Mouse (Mus musculus) small intestine, adult 2 months (tissue): Measurements from ENCODE around the gene Ddr1. TPM values are rescaled to one million over a fixed set of nuclear protein-coding genes. Genes with fewer than 3 reads are reported as not detected.

Experiments
- H3K27ac ChIP-seq: fragments of 200-500 bp; 2 replicates; pipeline ENCODE4 v1.5.1; 2012; ENCODE audit warnings: low read depth, low read length, control low read depth, inconsistent platforms; ENCODE audit not compliant: insufficient read depth
- H3K27me3 ChIP-seq: fragments of 200-500 bp; 2 replicates; pipeline ENCODE4 v1.6.1; 2012; ENCODE audit warnings: mild to moderate bottlenecking, moderate library complexity, low read length, inconsistent platforms; ENCODE audit not compliant: control insufficient read depth, insufficient read depth
- H3K36me3 ChIP-seq: fragments of 200-500 bp; 2 replicates; pipeline ENCODE4 v1.6.1; 2012; ENCODE audit warnings: mild to moderate bottlenecking, low read length, control low read depth, inconsistent platforms; ENCODE audit not compliant: control insufficient read depth, insufficient read depth
- H3K4me1 ChIP-seq: fragments of 200-500 bp; 2 replicates; pipeline ENCODE4 v1.6.1; 2012; ENCODE audit warnings: low read length, inconsistent platforms, mixed read lengths; ENCODE audit not compliant: control insufficient read depth, insufficient read depth, insufficient read length
- H3K4me3 ChIP-seq: fragments of 200-500 bp; 2 replicates; pipeline ENCODE4 v1.5.1; 2012; ENCODE audit warnings: low read depth, mild to moderate bottlenecking, control low read depth, inconsistent platforms, low read length, moderate library complexity
- CTCF ChIP-seq: fragments of 200-500 bp; IDR thresholded peaks from 2 replicates; pipeline ENCODE4 v1.5.1; 2012; ENCODE audit warnings: low read depth, mild to moderate bottlenecking, control low read depth, inconsistent platforms, low read length, moderate library complexity, mixed read lengths; ENCODE audit not compliant: insufficient replicate concordance, insufficient read length; ENCODE audit errors: extremely low read depth
- POLR2A ChIP-seq: fragments of 200-500 bp; IDR thresholded peaks from 2 replicates; pipeline ENCODE4 v1.6.1; 2012; ENCODE audit warnings: low read depth, mild to moderate bottlenecking, control low read depth, inconsistent platforms, low read length, moderate library complexity
- whole genome bisulfite sequencing: fragments of 180-500 bp; shearing (Covaris S2); methylation state at CpG from one replicate; pipeline ENCODE4 v1.1.7; 2018; 5-methylcytosine and 5-hydroxymethylcytosine counted together
- polyA plus RNA-seq: library from polyadenylated mRNA; depleted of rRNA; stranded (reverse); fragments of >200 nt; gene quantifications from 2 replicates; pipeline ENCODE4 v1.2.3, GENCODE M21; 2012

The Ddr1 gene
- polyA plus RNA-seq, 1 experiment: 76.9 TPM

GRCm38 (mm10) chr17:35671846-35672245, 32.6 kb downstream of the Ddr1 start:
- TF ChIP-seq POLR2A (no peak), CTCF (no peak)
- H3K27me3 ChIP-seq: no peaks in the 10 kb centered on the region
- H3K36me3 ChIP-seq: 0 out of 2 replicates have a peak, but pooled peaks cover 1% of the 10 kb centered on the region
- H3K27ac ChIP-seq: no peak overlapping the region
- H3K4me1 ChIP-seq: peaks cover 11% of the 10 kb centered on the region
- WGBS: 84% methylated on average over 6 of the region's 6 CpGs
- H3K4me3 ChIP-seq: no peak overlapping the region

GRCm38 (mm10) chr17:35669731-35670130, 34.7 kb downstream of the Ddr1 start:
- Histone ChIP-seq H3K4me1 (peaks cover 13% of the 10 kb centered on the region), H3K27ac (no peak overlapping the region), H3K36me3 (0 out of 2 replicates have a peak, but pooled peaks cover 1% of the 10 kb centered on the region), H3K27me3 (no peaks in the 10 kb centered on the region), H3K4me3 (no peak overlapping the region)
- no peak for TF ChIP-seq POLR2A
- no peak for TF ChIP-seq CTCF
- 93% methylated on average over 9 of the region's 9 CpGs for WGBS

- TF ChIP-seq POLR2A (peak; percentile 65; the same call in 1 of the 2 replicates), CTCF (0 out of 2 replicates have a peak, but pooled peaks have one; percentile 13)
- Histone ChIP-seq H3K4me1 (peaks cover 9% of the 10 kb centered on the region), H3K27me3 (no peaks in the 10 kb centered on the region), H3K27ac (peak within 1 kb of the TSS; percentile 70), H3K4me3 (peak within 1 kb of the TSS; percentile 93), H3K36me3 (peaks cover 8% of the 10 kb centered on the region)
- under 1% methylated on average over 61 of the region's 61 CpGs for WGBS
Measured at GRCm38 (mm10) chr17:35667334-35668065, 36.9 kb downstream of the Ddr1 start, which contains the start of gene Vars2. TSS of gene Vars2 (minus strand) at chr17:35667592.

- H3K36me3 ChIP-seq: peaks cover 8% of the 10 kb centered on the region
- 1% methylated on average over 13 of the region's 13 CpGs for WGBS
- H3K4me1 ChIP-seq: peaks cover 9% of the 10 kb centered on the region
- no peak for TF ChIP-seq POLR2A
- no peak for TF ChIP-seq CTCF
- H3K4me3 ChIP-seq: peak overlapping the region; percentile 93
- H3K27ac ChIP-seq: peak overlapping the region; percentile 62
- H3K27me3 ChIP-seq: no peaks in the 10 kb centered on the region
Measured at GRCm38 (mm10) chr17:35666851-35667256, 37.6 kb downstream of the Ddr1 start.

- peaks cover 14% of the 10 kb centered on the region for H3K36me3 ChIP-seq
- 58% methylated on average over 17 of the region's 17 CpGs for WGBS
Measured at GRCm38 (mm10) chr17:35665957-35666515, 38.4 kb downstream of the Ddr1 start.

GRCm38 (mm10) chr17:35653086-35653485, 51.3 kb downstream of the Ddr1 start:
- H3K4me3 ChIP-seq: no peak overlapping the region
- H3K27me3 ChIP-seq: no peaks in the 10 kb centered on the region
- TF ChIP-seq CTCF: no peak
- TF ChIP-seq POLR2A: no peak
- WGBS: 92% methylated on average over 2 of the region's 2 CpGs
- peaks cover 24% of the 10 kb centered on the region for H3K36me3 ChIP-seq
- peaks cover 7% of the 10 kb centered on the region; the same call in 1 of the 2 replicates for H3K4me1 ChIP-seq
- H3K27ac ChIP-seq: no peak overlapping the region

More at GRCm38 (mm10) chr17:35665957-35666515, 38.4 kb downstream of the Ddr1 start:
- peaks cover 9% of the 10 kb centered on the region for H3K4me1 ChIP-seq
- H3K27me3 ChIP-seq: no peaks in the 10 kb centered on the region
- TF ChIP-seq CTCF (peak; percentile 58; the same call in 1 of the 2 replicates), POLR2A (no peak)
- no peak overlapping the region for H3K27ac ChIP-seq
- H3K4me3 ChIP-seq: no peak overlapping the region

GRCm38 (mm10) chr17:35649429-35649828, 55.0 kb downstream of the Ddr1 start:
- no peak overlapping the region for H3K4me3 ChIP-seq
- no peaks in the 10 kb centered on the region for H3K27me3 ChIP-seq
- TF ChIP-seq POLR2A: no peak
- peaks cover 7% of the 10 kb centered on the region; the same call in 1 of the 2 replicates for H3K4me1 ChIP-seq
- no peaks in the 10 kb centered on the region for H3K36me3 ChIP-seq
- H3K27ac ChIP-seq: no peak overlapping the region
- 15% methylated on average over 2 of the region's 2 CpGs for WGBS
